Mouse (Mus musculus) myocyte (in vitro differentiated cells): ENCODE results near the gene Amot. TPM values are rescaled to one million over a fixed set of nuclear protein-coding genes. Genes with fewer than 3 reads are reported as not detected.

Experiments used
- H3K27me3 ChIP-seq: one replicate; pipeline ENCODE4 v1.6.1; 2011; ENCODE audit not compliant: control insufficient read depth, insufficient read depth, insufficient read length
- H3K36me3 ChIP-seq: one replicate; pipeline ENCODE4 v1.6.1; 2011; ENCODE audit not compliant: control insufficient read depth, insufficient read depth
- H3K4me2 ChIP-seq: one replicate; pipeline ENCODE4 v1.6.1; 2011; ENCODE audit warnings: low read depth, control low read depth
- H3K4me3 ChIP-seq: one replicate; pipeline ENCODE4 v1.5.1; 2011; ENCODE audit warnings: mild to moderate bottlenecking, control low read depth, moderate library complexity
- H3K79me2 ChIP-seq: one replicate; pipeline ENCODE4 v1.6.1; 2011; ENCODE audit not compliant: control insufficient read depth, insufficient read depth
- H3ac ChIP-seq: one replicate; pipeline ENCODE4 v1.6.1; 2011; ENCODE audit not compliant: control insufficient read depth, insufficient read length
- CEBPB ChIP-seq: IDR thresholded peaks from 2 replicates; pipeline ENCODE4 v1.6.1; 2011; ENCODE audit warnings: mild to moderate bottlenecking, moderate library complexity; ENCODE audit not compliant: poor library complexity, insufficient read depth, severe bottlenecking
- E2F4 ChIP-seq: IDR thresholded peaks from one replicate; pipeline ENCODE4 v1.6.1; 2011; ENCODE audit warnings: mild to moderate bottlenecking, control low read depth, moderate library complexity; ENCODE audit not compliant: insufficient read depth
- MAX ChIP-seq: IDR thresholded peaks from one replicate; pipeline ENCODE4 v1.6.1; 2011; ENCODE audit warnings: low read depth, mild to moderate bottlenecking, control low read depth
- MYOD1 ChIP-seq, 3 experiments: IDR thresholded peaks; one replicate each; pipeline ENCODE4 v1.6.1; 2011; ENCODE audit warnings: control low read depth in 2 of 3, low read depth in 2 of 3, mild to moderate bottlenecking in 2 of 3, moderate library complexity in 1 of 3; ENCODE audit not compliant: insufficient read length in 2 of 3, control insufficient read depth in 1 of 3
- MYOG ChIP-seq, 3 experiments: IDR thresholded peaks; one replicate each; pipeline ENCODE4 v1.6.1; 2011; ENCODE audit warnings: control low read depth in 2 of 3, low read depth in 2 of 3, mild to moderate bottlenecking in 2 of 3; ENCODE audit not compliant: insufficient read length in 2 of 3, control insufficient read depth in 1 of 3, insufficient read depth in 1 of 3
- POLR2A ChIP-seq: IDR thresholded peaks from one replicate; pipeline ENCODE4 v1.6.1; 2011; ENCODE audit warnings: low read depth, mild to moderate bottlenecking, control low read depth, moderate library complexity; ENCODE audit not compliant: insufficient read length
- POLR2AphosphoS2 ChIP-seq: IDR thresholded peaks from one replicate; pipeline ENCODE4 v1.6.1; 2011; ENCODE audit warnings: low read depth, control low read depth; ENCODE audit not compliant: insufficient read length
- REST ChIP-seq: IDR thresholded peaks from one replicate; pipeline ENCODE4 v1.6.1; 2011; ENCODE audit warnings: mild to moderate bottlenecking, control low read depth, moderate library complexity; ENCODE audit not compliant: insufficient read depth, insufficient read length
- SRF ChIP-seq: IDR thresholded peaks from one replicate; pipeline ENCODE4 v1.6.1; 2011; ENCODE audit warnings: low read depth; ENCODE audit not compliant: control insufficient read depth, insufficient read length
- TCF12 ChIP-seq: IDR thresholded peaks from one replicate; pipeline ENCODE4 v1.6.1; 2011; ENCODE audit warnings: mild to moderate bottlenecking, control low read depth; ENCODE audit not compliant: poor library complexity, insufficient read depth, severe bottlenecking
- TCF3 ChIP-seq: IDR thresholded peaks from one replicate; pipeline ENCODE4 v1.6.1; 2011; ENCODE audit warnings: low read depth, control low read depth; ENCODE audit not compliant: insufficient read length
- USF1 ChIP-seq: IDR thresholded peaks from one replicate; pipeline ENCODE4 v1.6.1; 2011; ENCODE audit warnings: low read depth, mild to moderate bottlenecking, control low read depth, moderate library complexity
- polyA plus RNA-seq: library from polyadenylated mRNA; unstranded; fragments of >200 nt; fragmentation: generic; extraction: Trizol; gene quantifications from one replicate; pipeline ENCODE4 v1.2.1, GENCODE M21; 2012; ENCODE audit warnings: missing spikeins

Gene Amot
- polyA plus RNA-seq, 1 experiment, result 5.7 TPM

GRCm38 (mm10) chrX:145505457-145506201 is 648 bp upstream of the Amot start:
- Histone ChIP-seq H3K27me3 (no peaks in the 10 kb centered on the region), H3ac (no peak overlapping the region), H3K36me3 (no peaks in the 10 kb centered on the region), H3K4me3 (peak overlapping the region; percentile 58), H3K79me2 (peaks cover 17% of the 10 kb centered on the region), H3K4me2 (peak overlapping the region; percentile 84)
- TF ChIP-seq E2F4 (no peak), MYOD1 (IDR thresholded peaks at IDR 0.05; ENCODE audit: control insufficient read depth in 1 of 3, insufficient read length in 2 of 3, low read depth in 2 of 3) (no peak)

- Histone ChIP-seq H3K27me3 (no peaks in the 10 kb centered on the region), H3K4me3 (no peak overlapping the region), H3K4me2 (no peak overlapping the region)
These were observed 3.2 kb downstream of the Amot start for GRCm38 (mm10) chrX:145501666-145502355.

GRCm38 (mm10) chrX:145499101-145499500 is 5.9 kb downstream of the Amot start:
- H3K79me2 ChIP-seq, result peaks cover 10% of the 10 kb centered on the region
- no peak overlapping the region for H3ac ChIP-seq
- H3K27me3 ChIP-seq, result no peaks in the 10 kb centered on the region
- H3K4me3 ChIP-seq, result no peak overlapping the region
- TF ChIP-seq MYOD1 (IDR thresholded peaks at IDR 0.05; ENCODE audit: control insufficient read depth in 1 of 3, insufficient read length in 2 of 3, low read depth in 2 of 3) (no peak), CEBPB (no peak), REST (no peak), TCF3 (no peak), SRF (no peak), POLR2A (no peak), MAX (no peak), POLR2AphosphoS2 (no peak), MYOG (IDR thresholded peaks at IDR 0.05; ENCODE audit: control insufficient read depth in 1 of 3, insufficient read depth in 1 of 3, insufficient read length in 2 of 3, low read depth in 2 of 3) (no peak), TCF12 (no peak), E2F4 (no peak), USF1 (no peak)
- no peaks in the 10 kb centered on the region for H3K36me3 ChIP-seq
- peak overlapping the region; percentile 30 for H3K4me2 ChIP-seq

More at GRCm38 (mm10) chrX:145501666-145502355, 3.2 kb downstream of the Amot start:
- TF ChIP-seq SRF, result no peak
- TF ChIP-seq POLR2A, result no peak
- TF ChIP-seq TCF12, result no peak
- Histone ChIP-seq H3ac (no peak overlapping the region), H3K79me2 (peaks cover 17% of the 10 kb centered on the region), H3K36me3 (no peaks in the 10 kb centered on the region)

GRCm38 (mm10) chrX:145498691-145499090 is 6.3 kb downstream of the Amot start:
- peaks cover 6% of the 10 kb centered on the region for H3K79me2 ChIP-seq
- no peak overlapping the region for H3K4me3 ChIP-seq
- H3K4me2 ChIP-seq, result peak overlapping the region; percentile 30
- no peak overlapping the region for H3ac ChIP-seq
- H3K27me3 ChIP-seq, result no peaks in the 10 kb centered on the region
- no peak for TF ChIP-seq MYOG (IDR thresholded peaks at IDR 0.05; ENCODE audit: control insufficient read depth in 1 of 3, insufficient read depth in 1 of 3, insufficient read length in 2 of 3, low read depth in 2 of 3)
- no peak for TF ChIP-seq POLR2AphosphoS2
- TF ChIP-seq MYOD1 (IDR thresholded peaks at IDR 0.05; ENCODE audit: control insufficient read depth in 1 of 3, insufficient read length in 2 of 3, low read depth in 2 of 3), result no peak
- no peak for TF ChIP-seq REST
- no peak for TF ChIP-seq CEBPB
- TF ChIP-seq POLR2A, result no peak
- TF ChIP-seq USF1, result no peak
- TF ChIP-seq E2F4, result no peak
- no peak for TF ChIP-seq TCF12
- no peak for TF ChIP-seq MAX
- H3K36me3 ChIP-seq, result no peaks in the 10 kb centered on the region

GRCm38 (mm10) chrX:145497486-145497885 is 7.5 kb downstream of the Amot start:
- no peak overlapping the region for H3K4me2 ChIP-seq
- H3K27me3 ChIP-seq, result no peaks in the 10 kb centered on the region
- no peak overlapping the region for H3K4me3 ChIP-seq
- no peaks in the 10 kb centered on the region for H3K79me2 ChIP-seq
- no peak for TF ChIP-seq POLR2AphosphoS2
- peak in 1 of 3 experiments; percentile 22 for TF ChIP-seq MYOG (IDR thresholded peaks at IDR 0.05; ENCODE audit: control insufficient read depth in 1 of 3, insufficient read depth in 1 of 3, insufficient read length in 2 of 3, low read depth in 2 of 3)
- TF ChIP-seq MYOD1 (IDR thresholded peaks at IDR 0.05; ENCODE audit: control insufficient read depth in 1 of 3, insufficient read length in 2 of 3, low read depth in 2 of 3), result peak in 1 of 3 experiments; percentile 44
- no peak overlapping the region for H3ac ChIP-seq
- no peaks in the 10 kb centered on the region for H3K36me3 ChIP-seq
